Mouse (Mus musculus) spleen, adult 2 months (tissue): ENCODE measurements around the gene Erbb4.

Experiments used
- CTCF ChIP-seq: fragments of 200-500 bp; IDR thresholded peaks from 2 replicates; pipeline ENCODE4 v1.5.1; 2011; ENCODE audit warnings: mild to moderate bottlenecking, inconsistent platforms; ENCODE audit not compliant: insufficient read depth, insufficient read length, insufficient replicate concordance; ENCODE audit errors: extremely low read depth
- POLR2A ChIP-seq: fragments of 200-500 bp; IDR thresholded peaks from 2 replicates; pipeline ENCODE4 v1.6.1; 2011; ENCODE audit warnings: low read depth, low read length, inconsistent platforms

DNA sequence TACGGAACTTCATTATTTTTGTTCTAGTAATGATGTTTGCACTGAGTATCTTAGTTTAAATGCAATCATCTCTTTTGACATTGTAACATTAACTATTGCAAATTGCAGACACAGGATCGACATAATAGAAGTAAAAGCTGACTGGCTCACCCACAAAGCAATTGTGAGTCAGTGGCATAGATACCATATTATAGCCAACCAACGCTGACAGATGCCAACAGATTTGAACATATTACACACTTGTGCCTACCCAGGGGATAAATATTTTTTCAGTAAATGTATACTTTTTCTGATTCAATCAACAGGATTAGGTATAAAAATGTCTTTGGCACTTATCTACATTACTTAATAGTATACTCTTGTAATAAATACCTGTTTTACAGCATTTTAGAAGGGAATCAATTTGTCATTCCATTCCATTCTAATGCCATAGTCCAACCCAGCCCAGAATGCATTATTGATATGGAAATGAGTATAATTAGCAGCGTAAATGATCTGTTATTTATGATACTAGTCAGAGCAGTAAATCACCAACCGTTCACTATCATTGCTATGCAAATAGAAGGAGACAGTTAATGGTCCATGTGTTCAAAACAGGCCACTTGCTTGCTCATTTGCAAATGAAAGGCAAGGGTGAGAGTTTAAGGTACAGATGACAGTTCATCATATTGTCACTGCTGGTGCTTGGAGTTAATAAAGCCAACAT, 97.9 kb downstream of the Erbb4 start:
- TF ChIP-seq CTCF (no peak), POLR2A (no peak)
